Mouse (Mus musculus) left cerebral cortex, postnatal 25 days (tissue): Measurements from ENCODE around the gene Kdm2a. TPM values are rescaled to one million over a fixed set of nuclear protein-coding genes. Genes with fewer than 3 reads are reported as not detected.

Experiments
- DNase-seq, 2 experiments: peaks; one replicate each; pipeline ENCODE4 v3.0.0; 2022; ENCODE audit warnings: low spot score in 2 of 2, mixed read lengths in 1 of 2
- intact Hi-C: fragments of 180-260 bp; cut with DNase I; formaldehyde crosslinking; loops from one replicate; pipeline ENCODE4 v1.15.1; 2025
- total RNA-seq, 2 experiments: library from RNA; stranded (reverse); gene quantifications; 2 replicates each; pipeline ENCODE4 v1.2.3; 2021

Kdm2a gene
- total RNA-seq, 2 experiments from 2014 or later: 71.5 to 75.1 TPM

- intact Hi-C loops: no loop called here
- no peak for DNase-seq
Measured at GRCm38 (mm10) chr19:4346479-4346878, 51.6 kb downstream of the Kdm2a start.

GRCm38 (mm10) chr19:4338162-4338561, 59.9 kb downstream of the Kdm2a start:
- intact Hi-C loops: no loop called here
- peak in 1 of 2 experiments; percentile 53 for DNase-seq

- intact Hi-C loops: loop anchor here (2.0 kb wide), 1 partner anchor 63 kb away; no protein-coding TSS in a partner anchor
- peak; percentile 91 to 97 for DNase-seq
Measured at GRCm38 (mm10) chr19:4333791-4334190, 64.3 kb downstream of the Kdm2a start.

- intact Hi-C loops: no loop called here
- DNase-seq: peak; percentile 30 to 50
Measured at GRCm38 (mm10) chr19:4333100-4333775, 64.8 kb downstream of the Kdm2a start.

GRCm38 (mm10) chr19:4332653-4333052, 65.4 kb downstream of the Kdm2a start:
- intact Hi-C loops: no loop called here
- peak; percentile 45 to 73 for DNase-seq

- intact Hi-C loops: no loop called here
- no peak for DNase-seq
Measured at GRCm38 (mm10) chr19:4331273-4331672, 66.8 kb downstream of the Kdm2a start.

- no peak for DNase-seq
- intact Hi-C loops: no loop called here
Measured at GRCm38 (mm10) chr19:4330603-4331002, 67.5 kb downstream of the Kdm2a start.

DNA sequence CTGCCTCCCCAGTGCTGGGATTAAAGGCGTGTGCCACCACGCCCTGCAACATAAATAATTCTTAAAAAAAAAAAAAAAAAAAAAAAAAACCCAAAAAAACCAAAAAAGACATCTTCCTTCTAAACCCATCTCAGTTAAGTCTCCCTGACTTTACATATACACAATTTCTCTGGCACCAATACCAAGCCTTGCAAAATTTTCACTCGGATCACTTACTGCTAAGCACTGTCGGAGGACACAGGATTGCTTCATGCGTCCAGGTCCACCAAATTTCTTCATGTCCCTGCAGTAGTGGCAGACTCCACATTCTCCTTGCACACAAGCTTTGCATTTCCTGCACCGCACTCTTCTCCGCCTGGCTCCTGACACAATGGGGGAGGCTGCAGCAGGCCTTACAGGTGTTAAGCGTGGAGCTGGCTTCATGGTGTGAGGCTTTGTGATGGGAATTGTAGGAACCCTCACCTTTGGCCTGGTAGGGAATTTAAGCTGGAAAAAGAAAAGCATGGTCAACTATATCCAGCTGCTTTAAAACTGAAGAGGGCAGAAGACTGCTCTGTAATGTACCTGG, 69.3 kb downstream of the Kdm2a start:
- no peak for DNase-seq
- intact Hi-C loops: no loop called here

GRCm38 (mm10) chr19:4326881-4327280, 71.2 kb downstream of the Kdm2a start:
- DNase-seq: no peak
- intact Hi-C loops: no loop called here

DNA sequence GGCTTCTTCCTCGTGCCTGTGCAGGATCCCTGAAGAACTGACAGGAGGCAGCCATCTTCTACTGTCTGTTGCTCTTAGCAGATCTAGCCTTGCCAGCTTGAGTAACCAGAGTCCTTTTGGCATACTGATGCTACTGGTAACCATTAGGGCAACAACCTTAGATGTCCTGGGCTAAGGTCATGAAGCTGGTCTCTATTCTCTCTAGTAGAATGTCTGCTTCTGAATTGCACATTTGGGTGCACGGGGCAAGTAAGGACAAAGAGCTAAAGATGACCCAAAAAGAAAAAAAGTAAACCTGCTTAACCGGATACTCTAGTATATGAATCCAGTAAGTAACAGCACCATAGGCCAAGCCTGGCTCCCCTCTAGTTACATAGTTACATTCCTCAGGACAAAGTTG, 72.0 kb downstream of the Kdm2a start:
- DNase-seq: no peak

DNA sequence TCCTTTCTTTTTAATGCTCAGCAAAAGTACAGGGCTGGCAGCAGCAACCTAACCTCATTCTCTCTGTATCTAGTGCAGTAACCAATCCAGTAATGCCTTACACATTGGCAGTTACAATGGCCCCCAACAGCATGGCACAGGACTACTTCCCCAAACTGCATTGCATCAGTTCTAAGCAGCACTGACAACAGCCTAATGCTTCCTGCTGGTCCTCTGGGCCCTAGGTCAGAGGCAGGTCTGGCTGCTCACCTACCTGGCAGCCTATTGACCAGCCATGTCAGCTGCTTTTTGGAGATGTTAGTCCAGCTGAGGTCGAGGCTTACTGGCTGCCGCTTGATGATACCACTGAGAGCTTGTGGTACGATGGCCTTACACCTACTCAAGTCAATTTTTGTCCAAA, 76.0 kb downstream of the Kdm2a start:
- intact Hi-C loops: no loop called here
- DNase-seq: no peak

More for the DNA sequence above, 72.0 kb downstream of the Kdm2a start:
- intact Hi-C loops: no loop called here

GRCm38 (mm10) chr19:4321622-4322021, 76.5 kb downstream of the Kdm2a start:
- intact Hi-C loops: no loop called here
- DNase-seq: no peak

DNA sequence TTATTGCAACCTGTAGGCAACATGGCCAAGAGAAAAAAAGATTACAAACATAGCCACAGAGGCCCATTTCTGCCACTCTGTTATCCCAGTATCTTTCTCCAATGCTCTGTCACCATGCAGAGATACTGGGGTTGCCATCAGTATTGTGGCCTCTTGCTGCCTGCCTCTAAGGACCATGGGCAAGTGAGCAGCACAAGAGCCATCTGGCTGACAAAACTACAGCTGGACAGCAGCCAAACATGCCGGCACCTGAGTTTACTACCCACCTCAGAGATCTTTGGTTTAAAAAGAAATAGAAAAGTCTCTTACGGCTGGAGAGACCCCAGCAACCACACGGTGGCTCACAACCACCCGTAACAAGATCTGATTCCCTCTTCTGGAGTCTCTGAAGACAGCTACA, 78.8 kb downstream of the Kdm2a start:
- DNase-seq: no peak
- intact Hi-C loops: no loop called here

DNA sequence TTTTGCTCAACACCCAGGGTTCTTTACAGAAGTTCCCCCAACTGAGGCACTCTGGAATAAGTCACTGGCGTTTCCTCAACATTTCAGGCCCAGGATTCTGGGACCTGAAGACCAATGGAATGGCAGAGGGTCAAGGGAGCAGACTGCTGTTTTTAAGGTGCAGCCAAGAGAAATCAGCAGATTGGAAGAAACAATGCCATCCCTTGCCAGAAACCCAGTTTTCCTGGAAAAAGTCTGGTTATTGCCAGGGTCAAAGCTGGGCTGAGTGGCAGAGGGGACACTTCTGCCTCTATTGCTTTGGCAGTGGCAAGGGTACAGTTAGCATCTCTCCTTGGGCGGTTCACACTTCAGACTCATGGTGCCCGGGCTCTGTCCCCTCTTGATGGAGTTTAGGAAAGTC, 80.9 kb downstream of the Kdm2a start:
- intact Hi-C loops: no loop called here
- no peak for DNase-seq

GRCm38 (mm10) chr19:4315223-4315944, 82.7 kb downstream of the Kdm2a start:
- DNase-seq: no peak
- intact Hi-C loops: no loop called here

DNA sequence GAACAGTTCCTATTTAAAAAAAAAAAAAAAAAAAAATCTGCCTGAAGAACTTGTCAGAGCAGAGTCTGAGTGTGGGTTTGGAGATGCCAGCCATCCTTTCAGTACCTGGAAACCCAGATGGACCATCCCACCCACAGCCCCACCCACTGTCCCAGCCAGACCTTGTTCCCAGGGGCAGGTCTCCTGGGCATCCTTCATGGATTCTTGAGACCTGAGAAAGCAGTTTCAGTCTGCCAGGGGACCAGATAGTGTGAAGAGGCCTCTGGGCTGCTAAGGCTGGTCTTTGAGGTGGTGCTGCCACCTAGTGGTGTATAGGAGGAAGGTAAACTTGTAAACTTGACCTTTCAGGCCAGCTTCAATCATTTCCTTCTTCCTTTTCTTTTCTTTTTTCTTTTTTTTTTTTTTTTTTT, 88.3 kb downstream of the Kdm2a start:
- peak; percentile 55 to 59 for DNase-seq
- intact Hi-C loops: loop anchor here (1.0 to 10.0 kb wide), 2 partner anchors 52 to 295 kb away; partner anchors contain the start of gene Ndufv1

DNA sequence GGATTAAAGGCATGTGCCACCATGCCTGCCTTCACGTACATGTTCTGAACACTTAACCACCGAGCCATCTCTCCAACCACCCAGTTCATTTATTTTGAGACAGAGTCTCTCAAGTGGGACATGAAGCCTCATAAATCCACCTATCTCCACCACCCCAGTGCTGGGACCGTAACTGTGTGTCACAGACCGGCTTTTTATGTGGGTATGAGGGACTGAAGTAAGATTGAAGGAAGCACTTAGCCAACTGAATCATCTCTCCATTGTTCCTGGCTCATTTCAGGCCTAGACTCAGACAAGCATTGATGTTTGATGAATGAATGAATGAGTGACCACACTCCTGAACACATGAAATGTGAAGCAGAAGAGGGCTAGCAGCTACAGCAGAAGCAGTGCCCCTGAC, 88.8 kb downstream of the Kdm2a start:
- intact Hi-C loops: loop anchor here (10.0 kb wide), 1 partner anchor 295 kb away; the partner anchor contains the start of gene Ndufv1
- DNase-seq: no peak

DNA sequence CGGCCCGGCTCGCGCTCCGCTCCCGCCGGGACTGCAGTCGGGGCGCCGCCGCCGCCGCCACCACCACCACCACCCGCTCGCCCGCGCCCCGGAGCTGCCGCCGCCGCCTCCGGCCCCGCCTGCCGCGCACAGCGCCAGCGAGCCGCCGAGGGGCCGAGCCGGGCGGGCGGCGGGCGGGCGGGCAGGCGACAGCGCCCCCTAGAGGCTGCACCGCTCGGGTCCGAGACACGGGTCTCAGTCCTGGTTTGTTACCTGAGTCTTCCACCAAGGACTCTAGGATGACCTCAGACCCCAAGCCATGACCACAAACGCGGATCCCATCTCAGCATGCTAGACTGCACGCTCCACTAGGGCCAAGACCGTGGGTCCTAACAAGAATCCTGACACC, 91.9 kb downstream of the Kdm2a start, which contains the start of gene Grk2:
Grk2 (minus strand) TSS at position 33 of the 388 bp plus-strand sequence.
- peak; percentile 73 for DNase-seq
- intact Hi-C loops: loop anchor here (1.0 to 10.0 kb wide), 2 partner anchors 49 to 291 kb away; partner anchors contain the start of gene Ndufv1

DNA sequence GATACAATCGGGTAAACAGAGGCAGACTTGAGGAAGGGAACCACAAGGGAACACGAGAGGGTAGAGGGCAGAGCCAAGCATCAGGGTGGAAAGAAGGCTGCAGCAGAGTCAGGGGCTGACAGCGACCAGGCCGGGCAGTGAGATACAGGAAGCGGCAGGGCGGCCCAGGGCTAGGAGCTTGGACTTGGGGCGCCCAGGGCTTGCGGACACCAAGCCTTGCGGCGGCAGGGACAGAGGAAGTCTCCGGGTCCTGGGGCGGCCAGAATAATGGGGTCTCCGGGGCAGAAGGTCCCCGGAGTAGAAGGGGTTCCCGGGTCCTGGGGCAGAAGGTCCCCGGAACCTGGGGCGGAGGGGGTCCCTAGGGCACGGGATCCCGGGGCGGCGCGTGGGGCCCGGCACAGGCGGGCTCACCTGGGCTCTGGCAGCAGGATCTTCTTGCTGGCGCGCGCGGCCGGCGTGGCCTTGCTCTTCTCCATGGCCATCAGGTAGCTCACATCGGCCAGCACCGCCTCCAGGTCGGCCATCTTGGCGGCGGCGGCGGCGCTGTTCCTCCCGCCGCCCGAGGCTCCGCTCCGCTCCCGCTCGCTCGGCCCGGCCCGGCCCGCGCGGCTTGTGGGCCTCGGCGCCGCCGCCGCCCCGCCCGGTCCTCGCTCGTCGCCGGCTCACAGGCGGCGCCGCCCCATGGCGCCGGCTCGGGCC, 92.4 kb downstream of the Kdm2a start:
- peak in 1 of 2 experiments; percentile 40 for DNase-seq
- intact Hi-C loops: loop anchor here (1.0 to 10.0 kb wide), 2 partner anchors 48 to 291 kb away; partner anchors contain the start of gene Ndufv1

- no peak for DNase-seq
- intact Hi-C loops: loop anchor here (10.0 kb wide), 1 partner anchor 290 kb away; the partner anchor contains the start of gene Ndufv1
Measured at GRCm38 (mm10) chr19:4304871-4305321, 93.2 kb downstream of the Kdm2a start.
